Mouse (Mus musculus) forebrain, embryonic 13.5 days (tissue): Measurements from ENCODE around the gene Osm. TPM values are rescaled to one million over a fixed set of nuclear protein-coding genes. Genes with fewer than 3 reads are reported as not detected.

Experiments used
- ATAC-seq: fragments of 200-750 bp; cut with Nextera tagmentation; 2 replicates; pipeline ENCODE4 v1.8.0; 2017
- H3K27ac ChIP-seq: fragments of 300-500 bp; sonication (generic); 2 replicates; pipeline ENCODE4 v1.5.1; 2015; ENCODE audit warnings: inconsistent platforms, mild to moderate bottlenecking, moderate library complexity
- H3K27me3 ChIP-seq: fragments of 300-500 bp; sonication (generic); 2 replicates; pipeline ENCODE4 v1.6.1; 2015; ENCODE audit warnings: mild to moderate bottlenecking, inconsistent platforms
- H3K36me3 ChIP-seq: fragments of 300-500 bp; sonication (generic); 2 replicates; pipeline ENCODE4 v1.6.1; 2015; ENCODE audit warnings: mild to moderate bottlenecking, inconsistent platforms; ENCODE audit not compliant: poor library complexity, severe bottlenecking
- H3K4me1 ChIP-seq: fragments of 300-500 bp; sonication (generic); 2 replicates; pipeline ENCODE4 v1.6.1; 2015; ENCODE audit warnings: inconsistent platforms
- H3K4me2 ChIP-seq: fragments of 300-500 bp; sonication (generic); 2 replicates; pipeline ENCODE4 v1.6.1; 2015; ENCODE audit warnings: inconsistent platforms, mild to moderate bottlenecking, moderate library complexity
- H3K4me3 ChIP-seq: fragments of 300-500 bp; sonication (generic); 2 replicates; pipeline ENCODE4 v1.5.1; 2015; ENCODE audit warnings: mild to moderate bottlenecking, inconsistent platforms
- H3K9ac ChIP-seq: fragments of 300-500 bp; sonication (generic); 2 replicates; pipeline ENCODE4 v1.6.1; 2015; ENCODE audit warnings: mild to moderate bottlenecking, inconsistent platforms
- H3K9me3 ChIP-seq: fragments of 300-500 bp; sonication (generic); replicated peaks from 2 replicates; pipeline ENCODE4 v1.6.1; 2016; ENCODE audit warnings: inconsistent platforms
- WGBS: fragments of 180-500 bp; shearing (Covaris S2); methylation state at CpG from one replicate; pipeline ENCODE4 v1.1.7; 2015; 5-methylcytosine and 5-hydroxymethylcytosine counted together
- polyA plus RNA-seq: library from polyadenylated mRNA; unstranded; fragments of >200 nt; fragmentation: Nextera tagmentation; extraction: Ambion mirVana; gene quantifications from 2 replicates; pipeline ENCODE4 v1.2.1, GENCODE M21; 2015

Gene Osm
- polyA plus RNA-seq, 1 experiment from 2014 or later, result not detected

DNA sequence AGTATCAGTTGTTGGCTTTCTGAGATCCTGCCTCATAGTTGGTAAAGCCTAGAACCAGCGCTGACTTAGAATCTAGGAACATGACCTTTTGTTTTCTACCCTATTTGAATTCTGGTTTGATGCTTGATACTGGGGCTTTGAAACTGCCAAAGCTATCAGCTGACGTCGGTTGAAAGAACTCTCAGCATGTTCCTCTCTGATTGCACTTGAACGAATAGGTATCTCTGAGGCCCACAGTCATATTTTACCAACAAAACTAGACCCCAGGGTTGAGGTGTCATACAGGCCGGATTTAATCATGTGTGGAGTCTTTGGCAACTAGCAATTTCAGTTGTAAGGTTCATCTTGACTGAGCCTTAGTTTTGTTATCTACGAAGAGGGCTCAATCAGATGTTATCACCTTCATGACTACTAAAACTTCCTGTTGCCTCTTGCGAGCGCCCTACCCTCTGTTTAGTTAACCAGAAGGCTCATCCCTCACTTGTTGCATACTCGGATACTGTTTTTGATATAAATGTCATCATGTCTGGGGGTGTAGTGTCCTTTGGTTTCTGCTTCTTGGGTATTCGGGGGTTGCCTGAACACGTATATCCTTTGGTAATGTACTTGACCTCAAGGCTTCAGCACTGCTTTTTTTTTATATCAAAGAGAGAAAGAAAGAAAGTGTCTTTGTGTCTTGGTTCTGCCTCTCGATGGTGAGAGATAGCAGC, 33.1 kb upstream of the Osm start:
- ATAC-seq, result no peak
- H3K4me1 ChIP-seq, result peaks cover 4% of the 10 kb centered on the region; the same call in 1 of the 2 replicates
- peaks cover 16% of the 10 kb centered on the region for H3K36me3 ChIP-seq
- H3K27ac ChIP-seq, result no peak overlapping the region
- H3K4me3 ChIP-seq, result no peak overlapping the region
- no peaks in the 10 kb centered on the region for H3K9me3 ChIP-seq
- H3K9ac ChIP-seq, result no peak overlapping the region
- H3K4me2 ChIP-seq, result no peak overlapping the region
- no peaks in the 10 kb centered on the region for H3K27me3 ChIP-seq
- WGBS, result 84% methylated on average over 12 of the region's 12 CpGs

DNA sequence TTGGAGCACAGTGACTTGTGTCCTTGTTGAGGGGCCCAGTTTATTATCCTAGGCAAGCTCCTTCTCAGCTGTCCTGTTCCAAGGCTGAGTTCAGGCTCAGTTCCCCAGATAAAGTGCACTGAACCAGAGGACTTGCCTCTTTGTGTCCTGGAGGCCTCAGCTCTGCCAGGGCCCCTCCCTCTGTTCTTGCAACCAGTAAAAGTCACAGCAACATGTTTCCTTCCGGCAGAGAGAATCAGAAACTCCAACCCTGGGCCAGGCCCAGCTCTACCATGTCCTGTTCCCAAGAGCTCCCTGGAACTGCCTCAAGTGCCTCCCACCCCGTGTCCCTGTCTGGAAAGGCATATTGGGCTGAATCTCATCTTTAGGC, 32.5 kb upstream of the Osm start:
- H3K4me3 ChIP-seq, result no peak overlapping the region
- peaks cover 22% of the 10 kb centered on the region for H3K36me3 ChIP-seq
- no peaks in the 10 kb centered on the region for H3K9me3 ChIP-seq
- H3K4me1 ChIP-seq, result peaks cover 4% of the 10 kb centered on the region; the same call in 1 of the 2 replicates
- no peaks in the 10 kb centered on the region for H3K27me3 ChIP-seq
- no peak overlapping the region for H3K9ac ChIP-seq
- 39% methylated on average over 2 of the region's 2 CpGs for WGBS
- H3K4me2 ChIP-seq, result no peak overlapping the region
- ATAC-seq, result no peak
- no peak overlapping the region for H3K27ac ChIP-seq

DNA sequence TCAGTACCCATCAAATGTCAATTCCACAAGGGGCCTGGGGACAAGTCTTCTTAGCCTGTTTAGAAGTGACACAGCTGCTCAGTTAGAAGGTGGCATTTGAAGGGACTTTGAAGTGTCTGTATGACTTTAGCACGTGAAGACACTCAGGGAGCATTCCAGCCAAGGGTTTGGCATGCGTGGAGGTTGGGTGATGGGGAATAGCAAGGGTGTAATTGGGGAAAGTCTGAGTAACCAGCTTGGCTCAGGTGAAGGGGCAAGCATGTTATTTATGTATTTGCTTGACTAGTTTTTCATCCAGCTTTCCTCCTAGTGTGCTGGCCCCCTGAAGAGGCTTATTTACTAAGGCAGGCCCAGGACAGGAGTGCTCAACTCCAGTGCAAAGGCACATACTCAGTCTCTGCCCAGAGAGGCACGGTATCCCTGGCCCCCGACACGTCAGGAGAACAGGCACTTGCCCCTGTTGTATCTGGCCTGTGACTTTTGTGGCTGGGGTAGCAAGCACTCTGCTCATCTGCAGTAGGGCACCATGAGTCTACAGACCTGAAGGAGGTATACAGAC, 31.0 kb upstream of the Osm start:
- 86% methylated on average over 5 of the region's 5 CpGs for WGBS
- no peak overlapping the region for H3K4me3 ChIP-seq
- no peak overlapping the region for H3K4me2 ChIP-seq
- ATAC-seq, result no peak
- H3K27me3 ChIP-seq, result no peaks in the 10 kb centered on the region
- peaks cover 30% of the 10 kb centered on the region for H3K36me3 ChIP-seq
- no peak overlapping the region for H3K27ac ChIP-seq
- no peak overlapping the region for H3K9ac ChIP-seq
- H3K9me3 ChIP-seq, result no peaks in the 10 kb centered on the region
- peaks cover 4% of the 10 kb centered on the region; the same call in 1 of the 2 replicates for H3K4me1 ChIP-seq

DNA sequence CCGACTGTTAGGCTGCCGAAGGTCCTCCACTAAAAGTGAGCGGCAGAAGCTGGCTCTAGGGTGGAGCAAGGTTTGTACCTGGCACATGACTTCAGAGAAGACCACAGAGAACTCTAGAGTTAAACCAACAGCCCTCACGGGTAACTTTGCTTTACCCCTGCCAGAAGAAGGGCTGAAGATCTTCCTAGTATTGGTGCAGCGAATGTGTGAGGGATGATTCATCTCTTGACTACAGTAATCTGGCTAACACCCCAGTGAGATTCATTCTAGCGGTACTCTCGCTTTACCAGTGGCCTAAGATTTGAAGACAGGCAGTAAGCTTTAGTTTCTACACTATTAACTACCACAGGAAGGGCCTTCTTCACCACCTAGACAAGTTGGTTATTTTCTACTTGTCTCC, 30.3 kb upstream of the Osm start:
- Histone ChIP-seq H3K4me3 (no peak overlapping the region), H3K9ac (no peak overlapping the region), H3K4me2 (no peak overlapping the region), H3K4me1 (peaks cover 4% of the 10 kb centered on the region; the same call in 1 of the 2 replicates), H3K27me3 (no peaks in the 10 kb centered on the region), H3K9me3 (no peaks in the 10 kb centered on the region), H3K36me3 (peaks cover 36% of the 10 kb centered on the region), H3K27ac (no peak overlapping the region)
- WGBS, result 92% methylated on average over 7 of the region's 7 CpGs
- ATAC-seq, result no peak

DNA sequence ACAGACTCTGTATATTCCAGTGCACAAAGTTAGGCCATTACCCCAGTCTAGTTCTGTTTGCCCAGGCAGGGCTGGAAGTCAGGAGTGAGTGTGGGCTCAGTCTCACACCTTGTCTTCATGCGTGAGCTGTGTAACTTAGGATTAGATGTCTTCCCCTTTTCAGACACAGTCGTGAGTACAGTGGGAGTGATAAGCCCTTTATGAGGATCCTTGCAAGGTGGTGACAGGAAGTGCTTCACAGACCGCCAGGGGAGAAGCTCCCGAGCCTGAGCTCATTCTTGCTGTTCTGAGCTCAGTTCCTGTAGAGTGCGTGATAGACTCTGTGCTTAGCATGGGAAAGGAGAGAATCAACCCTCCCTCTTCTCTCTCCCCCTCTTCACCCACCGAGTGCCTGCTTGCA, 29.7 kb upstream of the Osm start:
- H3K4me1 ChIP-seq, result peaks cover 4% of the 10 kb centered on the region; the same call in 1 of the 2 replicates
- H3K4me3 ChIP-seq, result no peak overlapping the region
- no peak overlapping the region for H3K9ac ChIP-seq
- H3K27ac ChIP-seq, result no peak overlapping the region
- H3K36me3 ChIP-seq, result peaks cover 42% of the 10 kb centered on the region
- WGBS, result 87% methylated on average over 6 of the region's 6 CpGs
- no peak for ATAC-seq
- no peak overlapping the region for H3K4me2 ChIP-seq
- H3K27me3 ChIP-seq, result no peaks in the 10 kb centered on the region
- no peaks in the 10 kb centered on the region for H3K9me3 ChIP-seq

DNA sequence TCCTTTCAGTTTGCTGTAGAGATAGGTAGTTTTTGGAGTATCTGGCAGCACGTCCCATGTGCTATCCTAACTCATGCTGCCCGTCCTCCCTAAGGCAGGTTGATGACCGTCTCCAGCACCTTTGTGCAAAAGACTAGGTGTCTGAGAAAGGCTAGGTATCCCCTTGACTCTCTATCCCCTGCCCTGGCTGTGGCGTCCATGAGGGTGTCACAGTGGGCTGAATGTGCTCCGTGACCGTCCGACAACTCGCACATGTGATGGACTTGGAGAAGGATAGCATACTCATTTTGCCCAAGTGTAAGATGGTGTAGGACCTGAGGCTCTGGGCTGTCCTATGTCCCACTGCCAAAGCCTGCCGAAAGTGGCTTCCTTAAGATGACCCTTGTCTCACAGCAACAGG, 28.6 kb upstream of the Osm start:
- WGBS, result 91% methylated on average over 9 of the region's 9 CpGs
- H3K9me3 ChIP-seq, result no peaks in the 10 kb centered on the region
- no peak overlapping the region for H3K4me3 ChIP-seq
- no peak overlapping the region for H3K4me2 ChIP-seq
- no peak for ATAC-seq
- H3K4me1 ChIP-seq, result peaks cover 4% of the 10 kb centered on the region; the same call in 1 of the 2 replicates
- no peak overlapping the region for H3K27ac ChIP-seq
- no peaks in the 10 kb centered on the region for H3K27me3 ChIP-seq
- no peak overlapping the region for H3K9ac ChIP-seq
- H3K36me3 ChIP-seq, result peaks cover 53% of the 10 kb centered on the region

DNA sequence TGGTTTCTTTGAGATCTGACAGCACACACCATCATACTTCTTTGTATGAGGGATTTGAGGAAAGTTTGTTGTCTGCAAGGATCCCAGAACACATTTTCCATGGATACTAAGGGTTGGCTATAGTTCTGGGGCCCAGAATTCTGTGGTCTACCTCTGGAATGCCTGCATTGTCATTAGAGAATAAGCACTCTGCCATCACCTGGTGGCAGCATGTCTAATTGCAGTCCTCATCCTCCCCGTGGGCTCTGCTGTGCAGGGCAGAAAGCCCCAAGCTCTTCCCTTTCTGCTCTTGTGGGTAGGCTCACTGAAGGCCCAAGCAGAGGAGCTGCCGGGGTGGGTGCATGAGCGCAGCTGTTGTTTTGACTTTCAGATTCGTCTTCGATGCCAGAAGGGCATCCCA, 26.7 kb upstream of the Osm start:
- Histone ChIP-seq H3K27ac (no peak overlapping the region), H3K9me3 (no peaks in the 10 kb centered on the region), H3K4me2 (no peak overlapping the region), H3K4me3 (no peak overlapping the region), H3K9ac (no peak overlapping the region), H3K4me1 (no peaks in the 10 kb centered on the region), H3K36me3 (peaks cover 72% of the 10 kb centered on the region), H3K27me3 (no peaks in the 10 kb centered on the region)
- 83% methylated on average over 5 of the region's 5 CpGs for WGBS
- no peak for ATAC-seq

DNA sequence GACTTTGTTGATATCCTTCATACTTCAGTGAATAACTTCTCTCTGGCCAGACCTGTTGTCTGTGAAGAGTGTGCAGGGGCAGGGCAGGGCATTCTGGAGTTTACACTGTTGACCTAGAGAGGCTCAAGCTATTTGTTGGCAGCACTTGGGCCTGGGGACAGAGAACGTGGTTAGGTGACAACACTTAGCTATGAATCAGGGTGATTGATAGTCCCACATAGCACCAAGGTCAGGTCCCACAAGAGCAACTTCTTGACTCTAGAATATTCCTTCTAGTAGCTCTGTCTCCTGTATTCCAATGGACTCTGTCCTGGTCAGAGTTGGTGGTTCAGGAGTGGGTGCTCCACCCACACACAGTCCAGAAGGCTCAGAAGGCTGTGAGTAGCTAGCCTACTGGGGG, 25.4 kb upstream of the Osm start:
- no peak overlapping the region for H3K27ac ChIP-seq
- no peak overlapping the region for H3K4me2 ChIP-seq
- peaks cover 84% of the 10 kb centered on the region for H3K36me3 ChIP-seq
- H3K27me3 ChIP-seq, result no peaks in the 10 kb centered on the region
- no peaks in the 10 kb centered on the region for H3K9me3 ChIP-seq
- no peak for ATAC-seq
- H3K9ac ChIP-seq, result no peak overlapping the region
- WGBS, result 96% methylated on average over 1 of the region's 1 CpGs
- no peaks in the 10 kb centered on the region for H3K4me1 ChIP-seq
- no peak overlapping the region for H3K4me3 ChIP-seq

DNA sequence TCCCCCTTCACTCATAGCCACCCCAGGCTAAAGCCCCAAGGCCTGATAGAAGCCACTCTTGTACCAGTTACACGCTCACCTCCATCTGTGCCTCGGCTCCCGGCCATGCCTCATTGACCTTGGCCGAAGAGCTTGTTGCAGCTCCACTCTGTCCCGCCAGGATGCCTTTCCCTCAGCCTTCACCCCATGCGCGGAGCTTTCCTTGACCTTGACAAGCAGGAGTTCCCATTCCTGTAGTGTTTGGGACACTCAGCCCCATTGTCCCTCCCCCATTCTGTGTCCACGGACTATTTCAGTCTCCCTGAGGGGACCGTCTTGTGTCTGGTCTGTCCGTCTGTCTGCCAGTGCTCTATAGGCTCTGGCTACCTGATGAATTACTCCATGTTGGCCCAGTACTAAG, 23.1 kb upstream of the Osm start:
- WGBS, result 96% methylated on average over 10 of the region's 10 CpGs
- peaks cover 4% of the 10 kb centered on the region for H3K4me1 ChIP-seq
- H3K27me3 ChIP-seq, result peaks cover 9% of the 10 kb centered on the region
- ATAC-seq, result no peak
- H3K27ac ChIP-seq, result no peak overlapping the region
- H3K9me3 ChIP-seq, result 0 out of 2 replicates have a peak, but pooled peaks cover 3% of the 10 kb centered on the region
- H3K4me2 ChIP-seq, result no peak overlapping the region
- no peak overlapping the region for H3K4me3 ChIP-seq
- H3K36me3 ChIP-seq, result peaks cover 70% of the 10 kb centered on the region
- H3K9ac ChIP-seq, result no peak overlapping the region

DNA sequence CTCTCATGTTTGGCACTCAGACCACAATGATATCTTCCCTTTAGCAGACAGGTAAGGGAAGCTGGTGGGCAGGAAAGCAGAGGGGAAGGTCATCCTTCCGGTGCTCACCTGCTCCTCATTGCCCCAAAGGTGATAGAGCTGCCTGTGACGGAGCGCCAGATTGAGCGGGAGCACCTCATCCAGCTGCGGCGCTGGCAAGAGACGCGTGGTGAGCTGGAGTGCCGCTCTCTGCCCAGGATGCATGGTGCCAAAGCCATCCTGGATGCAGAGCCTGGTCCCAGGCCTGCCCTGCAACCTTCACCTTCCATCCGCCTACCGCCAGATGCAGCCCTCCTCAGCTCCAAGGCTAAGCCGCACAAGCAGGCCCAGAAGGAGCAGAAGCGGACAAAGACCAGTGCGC, 21.6 kb upstream of the Osm start:
- Histone ChIP-seq H3K36me3 (peaks cover 63% of the 10 kb centered on the region), H3K27ac (no peak overlapping the region), H3K9me3 (0 out of 2 replicates have a peak, but pooled peaks cover 3% of the 10 kb centered on the region), H3K4me1 (peaks cover 11% of the 10 kb centered on the region), H3K27me3 (peaks cover 21% of the 10 kb centered on the region), H3K9ac (no peak overlapping the region), H3K4me2 (no peak overlapping the region), H3K4me3 (no peak overlapping the region)
- no peak for ATAC-seq
- 92% methylated on average over 14 of the region's 14 CpGs for WGBS

DNA sequence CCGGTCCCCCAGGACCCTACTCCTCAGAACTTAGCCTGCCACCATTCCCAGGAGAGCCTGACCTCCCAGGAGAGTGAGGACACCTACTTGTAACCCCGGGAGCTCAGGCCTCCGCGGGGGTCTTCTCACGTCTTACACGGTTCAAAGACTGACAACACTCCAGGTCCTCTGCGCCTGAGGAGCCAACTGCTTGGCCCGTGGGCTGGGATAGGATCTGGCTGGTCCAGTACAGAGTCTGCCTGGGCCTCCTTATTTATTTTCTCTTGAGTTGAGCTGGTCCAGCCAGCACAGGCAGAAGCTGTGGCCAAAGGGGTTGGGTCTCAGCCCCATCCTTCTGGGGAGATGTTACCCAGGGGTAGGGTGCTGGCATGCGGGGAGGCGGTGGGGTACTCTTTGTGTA, 21.2 kb upstream of the Osm start:
- peaks cover 25% of the 10 kb centered on the region for H3K27me3 ChIP-seq
- H3K9me3 ChIP-seq, result 0 out of 2 replicates have a peak, but pooled peaks cover 3% of the 10 kb centered on the region
- WGBS, result 90% methylated on average over 10 of the region's 10 CpGs
- no peak overlapping the region for H3K9ac ChIP-seq
- no peak overlapping the region for H3K27ac ChIP-seq
- no peak overlapping the region for H3K4me3 ChIP-seq
- ATAC-seq, result no peak
- H3K36me3 ChIP-seq, result peaks cover 58% of the 10 kb centered on the region
- no peak overlapping the region for H3K4me2 ChIP-seq
- peaks cover 11% of the 10 kb centered on the region for H3K4me1 ChIP-seq

DNA sequence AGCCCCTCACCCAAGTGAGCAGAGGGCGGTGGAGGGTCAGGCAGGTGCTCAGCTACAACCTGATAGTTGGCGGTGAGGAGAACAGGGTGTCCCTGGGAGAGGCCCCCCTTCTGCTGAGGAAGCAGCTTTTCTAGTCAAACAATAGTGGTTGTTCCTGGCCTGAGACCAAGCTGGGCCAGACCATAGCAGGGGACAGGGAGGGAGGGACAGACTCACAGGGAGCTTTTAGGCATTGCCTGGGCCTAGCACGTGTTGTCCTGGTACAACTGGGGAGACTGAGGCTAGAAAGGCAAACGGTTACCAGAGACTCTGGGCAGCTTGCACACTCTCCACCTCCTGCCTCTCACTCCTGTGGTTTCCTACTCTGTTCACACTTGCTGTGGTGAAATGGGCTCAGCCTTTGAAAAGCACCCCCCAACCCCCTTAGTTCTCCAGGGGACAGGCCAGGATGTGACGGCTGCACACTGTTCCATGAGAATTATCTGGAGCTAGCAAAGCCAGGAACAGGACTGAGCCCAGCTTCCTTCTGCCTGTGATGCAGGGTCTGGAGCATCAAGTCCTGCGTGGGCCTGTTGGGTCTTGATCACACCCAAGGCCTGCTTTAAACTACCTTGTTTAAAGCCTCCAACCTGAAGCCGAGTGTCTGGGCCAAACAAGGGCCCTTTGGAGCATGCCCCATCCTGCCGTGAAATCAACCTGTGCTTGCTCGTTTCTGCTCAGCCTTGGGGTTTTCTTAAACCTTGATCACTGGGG, 19.8 kb upstream of the Osm start:
- H3K4me3 ChIP-seq, result no peak overlapping the region
- no peak overlapping the region for H3K9ac ChIP-seq
- ATAC-seq, result no peak
- H3K9me3 ChIP-seq, result 0 out of 2 replicates have a peak, but pooled peaks cover 3% of the 10 kb centered on the region
- H3K27ac ChIP-seq, result no peak overlapping the region
- H3K27me3 ChIP-seq, result peaks cover 28% of the 10 kb centered on the region
- H3K4me1 ChIP-seq, result peaks cover 11% of the 10 kb centered on the region
- 85% methylated on average over 9 of the region's 9 CpGs for whole genome bisulfite sequencing
- H3K36me3 ChIP-seq, result peaks cover 45% of the 10 kb centered on the region
- H3K4me2 ChIP-seq, result no peak overlapping the region
